17 mouse cellular contexts compared by ENCODE assay signal in genomic region chr3:100381363-100381762, GRCm38 (mm10).
"Had no signal": no experiment of that assay in that cellular context is flagged by ENCODE, and none has a peak within 500 bp of the region (broad histone marks: within the 10 kb centered on the region; RNA-seq: fewer than 3 reads in every experiment).

No protein-coding gene starts in this region.

- H3K9me3 ChIP-seq: midbrain, embryonic 10.5 days; midbrain, embryonic 13.5 days; midbrain, embryonic 15.5 days; neural tube, embryonic 13.5 days; neural tube, embryonic 15.5 days had no signal

- ATAC-seq: midbrain, embryonic 13.5 days; midbrain, embryonic 15.5 days had no signal

- DNase-seq: lung, adult 18-20 months; lung, embryonic 14.5 days; lung, postnatal 10 days; lung, postnatal 4 days; right cerebral cortex, adult 18-20 months; right cerebral cortex, postnatal 25 days; right cerebral cortex, postnatal 4 days; spleen, adult 18-20 months; thymus, adult 18-20 months; thymus, postnatal 14 days; thymus, postnatal 36 days had no signal

- H3K36me3 ChIP-seq: midbrain, embryonic 10.5 days; midbrain, embryonic 13.5 days; midbrain, embryonic 15.5 days; neural tube, embryonic 13.5 days; neural tube, embryonic 15.5 days had no signal

- H3K4me2 ChIP-seq: lung, embryonic 14.5 days; midbrain, embryonic 13.5 days; midbrain, embryonic 15.5 days; neural tube, embryonic 13.5 days; neural tube, embryonic 15.5 days had no signal

- H3K4me3 ChIP-seq: midbrain, embryonic 10.5 days; midbrain, embryonic 13.5 days; midbrain, embryonic 15.5 days; myocyte; neural tube, embryonic 13.5 days; neural tube, embryonic 15.5 days had no signal

- H3K27me3 ChIP-seq: midbrain, embryonic 13.5 days; midbrain, embryonic 15.5 days; neural tube, embryonic 13.5 days; neural tube, embryonic 15.5 days had no signal

- H3K4me1 ChIP-seq: midbrain, embryonic 10.5 days; midbrain, embryonic 13.5 days; midbrain, embryonic 15.5 days; neural tube, embryonic 13.5 days; neural tube, embryonic 15.5 days had no signal

- H3K9ac ChIP-seq: lung, embryonic 14.5 days; midbrain, embryonic 13.5 days; midbrain, embryonic 15.5 days; neural tube, embryonic 13.5 days; neural tube, embryonic 15.5 days had no signal

- H3K27ac ChIP-seq: midbrain, embryonic 10.5 days; midbrain, embryonic 13.5 days; midbrain, embryonic 15.5 days; neural tube, embryonic 13.5 days; neural tube, embryonic 15.5 days had no signal
